ENCODE assay signal across 8 mouse cellular contexts in the genomic region with DNA sequence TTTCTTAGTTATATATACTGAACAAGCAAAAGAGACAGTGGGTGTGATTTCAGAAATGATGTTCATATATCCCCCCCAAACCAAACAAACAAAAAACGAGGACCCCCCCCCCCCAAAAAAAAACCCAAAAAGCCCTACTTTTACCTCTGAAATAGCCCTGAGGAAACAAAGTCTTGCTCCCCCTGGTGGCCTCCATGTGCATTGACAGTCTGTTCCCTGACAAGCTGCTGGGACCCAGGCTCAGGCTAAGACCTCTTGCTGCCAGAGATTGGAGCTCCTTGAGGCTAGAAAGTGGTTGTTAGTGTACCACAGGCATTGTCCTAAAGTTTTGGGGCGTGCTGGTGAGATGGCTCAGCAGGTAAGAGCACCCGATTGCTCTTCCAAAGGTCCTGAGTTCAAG. TPM values are rescaled to one million over a fixed set of nuclear protein-coding genes. Genes with fewer than 3 reads are reported as not detected.
DNase-seq lines count a peak whose midpoint lies in the region; ATAC-seq and TF ChIP-seq lines count a peak whose summit lies in the region.
"Had no signal": no experiment of that assay in that cellular context is flagged by ENCODE, and none has a peak within 500 bp of the region (broad histone marks: within the 10 kb centered on the region; RNA-seq: fewer than 3 reads in every experiment).

No protein-coding gene starts in this region.

- H3K4me2 ChIP-seq in limb, embryonic 11.5 days (ENCODE audit: low read depth, severe bottlenecking), result no peak overlapping the region
- H3K4me2 ChIP-seq: heart, embryonic 13.5 days had no signal

- H3K9me3 ChIP-seq in G1E (replicated peaks), result no peaks in the 10 kb centered on the region
- H3K9me3 ChIP-seq in limb, embryonic 11.5 days (ENCODE audit: control insufficient read depth, low read length), result no peaks in the 10 kb centered on the region
- H3K9me3 ChIP-seq: heart, embryonic 13.5 days had no signal

- peak; percentile 61 for TF ChIP-seq CTCF in left cerebral cortex, adult 2 months (IDR thresholded peaks at IDR 0.05)
- TF ChIP-seq CTCF in G1E (IDR thresholded peaks at IDR 0.05; ENCODE audit: low read depth, low read length), result peak; percentile 57

- H3K9ac ChIP-seq in limb, embryonic 11.5 days (ENCODE audit: low read length), result no peak overlapping the region
- H3K9ac ChIP-seq: heart, embryonic 13.5 days had no signal

- no peak for ATAC-seq in G1E (ENCODE audit: extremely low read depth, insufficient number of reproducible peaks, low FRiP score, poor library complexity, severe bottlenecking)
- no peak for ATAC-seq in limb, embryonic 11.5 days (ENCODE audit: insufficient number of reproducible peaks, low FRiP score, low TSS enrichment, low read depth)

- no peak overlapping the region for H3K27ac ChIP-seq in left cerebral cortex, adult 2 months
- no peak overlapping the region for H3K27ac ChIP-seq in limb, embryonic 11.5 days (replicated peaks; ENCODE audit: low read depth, low read length)

- H3K4me3 ChIP-seq in left cerebral cortex, adult 2 months, result no peak overlapping the region
- H3K4me3 ChIP-seq in G1E (ENCODE audit: low read depth, low read length), result no peak overlapping the region
- no peak overlapping the region for H3K4me3 ChIP-seq in limb, embryonic 11.5 days (ENCODE audit: low read depth, low read length)
- H3K4me3 ChIP-seq: heart, embryonic 13.5 days had no signal

- WGBS in limb, embryonic 11.5 days, result 55% methylated on average over 3 of the region's 3 CpGs

- peaks cover 34% of the 10 kb centered on the region for H3K4me1 ChIP-seq in G1E (ENCODE audit: insufficient read depth, low read depth, low read length)
- no peaks in the 10 kb centered on the region for H3K4me1 ChIP-seq in limb, embryonic 11.5 days (ENCODE audit: control insufficient read depth, insufficient read depth, low read length)

- H3K36me3 ChIP-seq in G1E (replicated peaks), result no peaks in the 10 kb centered on the region
- H3K36me3 ChIP-seq in limb, embryonic 11.5 days (ENCODE audit: control insufficient read depth, insufficient read depth, low read length), result no peaks in the 10 kb centered on the region
- H3K36me3 ChIP-seq: heart, embryonic 13.5 days had no signal

- intact Hi-C loops in left cerebral cortex, adult 2 months (cut with DNase I), result loop anchor here (2.0 kb wide), 3 partner anchors 35 to 243 kb away; no protein-coding TSS in a partner anchor
- intact Hi-C loops in left cerebral cortex, postnatal 4 days (cut with DNase I), result loop anchor here (10.0 kb wide), 1 partner anchor 247 kb away; no protein-coding TSS in a partner anchor

- no peak for DNase-seq in left cerebral cortex, adult 2 months (ENCODE audit: extremely low spot score in 1 of 2, low spot score in 2 of 2)
- no peak for DNase-seq in left cerebral cortex, adult 9 months (ENCODE audit: low spot score in 2 of 2)
- DNase-seq in G1E (ENCODE audit: low spot score), result peak; percentile 46
- peak; percentile 47 to 73 for DNase-seq in adrenal gland, postnatal 36 days
- peak; percentile 58 for DNase-seq in limb, embryonic 11.5 days (ENCODE audit: low spot score)
- no peak for DNase-seq in frontal cortex, postnatal 10 days (ENCODE audit: low spot score in 2 of 2)
- DNase-seq in left cerebral cortex, postnatal 4 days, result no peak

- peaks cover 24% of the 10 kb centered on the region for H3K27me3 ChIP-seq in G1E (ENCODE audit: insufficient read depth, low read length)
- no peaks in the 10 kb centered on the region for H3K27me3 ChIP-seq in limb, embryonic 11.5 days (ENCODE audit: control insufficient read depth, insufficient read depth, low read length)
- H3K27me3 ChIP-seq: heart, embryonic 13.5 days had no signal

RNA-seq across cellular contexts. Expression of a gene that starts 28.6 kb away (rescaled TPM):
- 10 to 100 TPM; 66.5 to 72.6 TPM for total RNA-seq in left cerebral cortex, adult 2 months (2021)
- total RNA-seq in G1E (2014; fragmentation: Nextera tagmentation) (7.4 and 8.6 TPM in 2 replicates), G1E (2017) (6.9 and 8.8 TPM in 2 replicates)
- 6.0 and 6.4 TPM in 2 replicates for polyA plus RNA-seq in G1E (2012)
- 10 to 100 TPM; 15.7 to 19.2 TPM for total RNA-seq in adrenal gland, postnatal 36 days (2021)
- 19.2 and 24.3 TPM in 2 replicates for polyA plus RNA-seq in limb, embryonic 11.5 days (2014; fragmentation: Nextera tagmentation; extraction: Ambion mirVana)
- total RNA-seq in left cerebral cortex, postnatal 4 days (2021), result 10 to 100 TPM; 84.5 to 93.2 TPM

RNA-seq across cellular contexts. Expression of a gene that starts 31.4 kb away (rescaled TPM):
- 1 to 10 TPM; 2.1 to 2.2 TPM for total RNA-seq in left cerebral cortex, adult 2 months (2021)
- total RNA-seq in G1E (2014; fragmentation: Nextera tagmentation), result not detected in 2 replicates
- not detected in 2 replicates for total RNA-seq in G1E (2017)
- polyA plus RNA-seq in G1E (2012), result not detected in 2 replicates
- total RNA-seq in adrenal gland, postnatal 36 days (2021), result 10 to 100 TPM; 22.9 to 33.9 TPM
- polyA plus RNA-seq in limb, embryonic 11.5 days (2014; fragmentation: Nextera tagmentation; extraction: Ambion mirVana), result 15.1 and 16.0 TPM in 2 replicates
- 1 to 10 TPM; 4.8 to 5.5 TPM for total RNA-seq in left cerebral cortex, postnatal 4 days (2021)

RNA-seq across cellular contexts. Expression of a gene that starts 32.0 kb away (rescaled TPM):
- total RNA-seq in left cerebral cortex, adult 2 months (2021), result 10 to 100 TPM; 14.1 to 19.3 TPM
- total RNA-seq in G1E (2014; fragmentation: Nextera tagmentation), result 101 and 108 TPM in 2 replicates
- total RNA-seq in G1E (2017), result 19.0 and 22.3 TPM in 2 replicates
- 163 and 217 TPM in 2 replicates for polyA plus RNA-seq in G1E (2012)
- 10 to 100 TPM; 22.4 to 24.2 TPM for total RNA-seq in adrenal gland, postnatal 36 days (2021)
- polyA plus RNA-seq in limb, embryonic 11.5 days (2014; fragmentation: Nextera tagmentation; extraction: Ambion mirVana), result 18.7 and 19.6 TPM in 2 replicates
- 10 to 100 TPM; 11.3 to 14.7 TPM for total RNA-seq in left cerebral cortex, postnatal 4 days (2021)

Comparison
In these comparisons a context has a peak if more than half of its experiments do, and no peak if none do; other contexts are left out.
1. DNase-seq: peak in G1E (single experiment), adrenal gland, postnatal 36 days (2 of 2) and limb, embryonic 11.5 days (single experiment); none in left cerebral cortex, adult 2 months (0 of 2), left cerebral cortex, adult 9 months (0 of 2), frontal cortex, postnatal 10 days (0 of 2) and left cerebral cortex, postnatal 4 days (single experiment).